Mouse (Mus musculus): Measurements from ENCODE around the gene Actg1.

Gene Actg1

GRCm38 (mm10) chr11:120347791-120348683 is at the start of gene Actg1:
Actg1 (minus strand) TSS chr11:120348542.
- DNase-seq: peak; percentile 86

- no peak for DNase-seq
These were observed 49.3 kb upstream of the Actg1 start for GRCm38 (mm10) chr11:120397602-120398001.

- no peak for DNase-seq
These were observed 47.3 kb upstream of the Actg1 start for GRCm38 (mm10) chr11:120395661-120396060.

GRCm38 (mm10) chr11:120388580-120388979 is 40.2 kb upstream of the Actg1 start:
- no peak for DNase-seq

GRCm38 (mm10) chr11:120387157-120387556 is 38.8 kb upstream of the Actg1 start:
- DNase-seq: no peak

- no peak for DNase-seq
These were observed 38.3 kb upstream of the Actg1 start for GRCm38 (mm10) chr11:120386632-120387031.

- no peak for DNase-seq
These were observed 34.2 kb upstream of the Actg1 start for GRCm38 (mm10) chr11:120382509-120382908.

- DNase-seq: no peak
These were observed 32.8 kb upstream of the Actg1 start for GRCm38 (mm10) chr11:120381157-120381556.

- no peak for DNase-seq
These were observed 31.9 kb upstream of the Actg1 start for GRCm38 (mm10) chr11:120380271-120380670.

- peak; percentile 91 for DNase-seq
These were observed 30.5 kb upstream of the Actg1 start, which contains the start of gene Faap100 for GRCm38 (mm10) chr11:120378611-120379540. Faap100 (minus strand) TSS chr11:120378764.

- peak; percentile 41 for DNase-seq
These were observed 29.8 kb upstream of the Actg1 start for GRCm38 (mm10) chr11:120378031-120378610.

- no peak for DNase-seq
These were observed 29.0 kb upstream of the Actg1 start for GRCm38 (mm10) chr11:120377337-120377736.

GRCm38 (mm10) chr11:120376302-120377160 is 28.2 kb upstream of the Actg1 start:
- DNase-seq: no peak

GRCm38 (mm10) chr11:120375324-120375723 is 27.0 kb upstream of the Actg1 start:
- no peak for DNase-seq

GRCm38 (mm10) chr11:120373820-120374586 is 25.7 kb upstream of the Actg1 start:
- peak; percentile 67 for DNase-seq

- no peak for DNase-seq
These were observed 24.7 kb upstream of the Actg1 start for GRCm38 (mm10) chr11:120373025-120373424.

- DNase-seq: peak; percentile 80
These were observed 21.3 kb upstream of the Actg1 start for GRCm38 (mm10) chr11:120369656-120370055.

GRCm38 (mm10) chr11:120366443-120367027 is 18.2 kb upstream of the Actg1 start:
- no peak for DNase-seq

- DNase-seq: no peak
These were observed 14.5 kb upstream of the Actg1 start for GRCm38 (mm10) chr11:120362891-120363290.

GRCm38 (mm10) chr11:120361295-120361694 is 13.0 kb upstream of the Actg1 start, which contains the start of gene Fscn2:
Fscn2 (plus strand) TSS chr11:120361534.
- DNase-seq: no peak

GRCm38 (mm10) chr11:120360755-120361154 is 12.4 kb upstream of the Actg1 start:
- DNase-seq: no peak

Data from lung, postnatal 14 days (tissue).